Mouse (Mus musculus) midbrain, embryonic 14.5 days (tissue): ENCODE measurements at regions not wholly inside any gene's neighbourhood (a gene's known extent, or its start where the extent isn't known, plus 50 kb on each side); places are given as distances from the start of the nearest gene placed in this dataset.

Source experiments
- ATAC-seq: fragments of 200-750 bp; cut with Nextera tagmentation; 2 replicates; pipeline ENCODE4 v1.8.0; 2017; ENCODE audit warnings: moderate number of reproducible peaks, moderate library complexity; ENCODE audit not compliant: low FRiP score, low TSS enrichment
- DNase-seq: peaks from one replicate; pipeline ENCODE4 v3.0.0-alpha.2; 2015
- H3K27ac ChIP-seq: fragments of 300-500 bp; sonication (generic); replicated peaks from 2 replicates; pipeline ENCODE4 v1.5.1; 2014; ENCODE audit warnings: mild to moderate bottlenecking, low read depth, low read length, moderate library complexity
- H3K27me3 ChIP-seq: fragments of 300-500 bp; sonication (generic); 2 replicates; pipeline ENCODE4 v1.6.1; 2014; ENCODE audit warnings: low read length, control low read depth, mixed read lengths; ENCODE audit not compliant: control insufficient read depth, insufficient read depth
- H3K36me3 ChIP-seq: fragments of 300-500 bp; sonication (generic); 2 replicates; pipeline ENCODE4 v1.6.1; 2014; ENCODE audit warnings: low read length, control low read depth; ENCODE audit not compliant: control insufficient read depth, insufficient read depth
- H3K4me1 ChIP-seq: fragments of 300-500 bp; sonication (generic); 2 replicates; pipeline ENCODE4 v1.6.1; 2014; ENCODE audit warnings: mild to moderate bottlenecking, antibody characterized with exemption, low read length, control low read depth; ENCODE audit not compliant: control insufficient read depth, insufficient read depth
- H3K4me2 ChIP-seq: fragments of 300-500 bp; sonication (generic); 2 replicates; pipeline ENCODE4 v1.6.1; 2014; ENCODE audit warnings: mild to moderate bottlenecking, low read length, moderate library complexity
- H3K4me3 ChIP-seq: fragments of 300-500 bp; sonication (generic); replicated peaks from 2 replicates; pipeline ENCODE4 v1.5.1; 2014; ENCODE audit warnings: low read depth, low read length
- H3K9ac ChIP-seq: fragments of 300-500 bp; sonication (generic); replicated peaks from 2 replicates; pipeline ENCODE4 v1.6.1; 2014; ENCODE audit warnings: mild to moderate bottlenecking, low read length, moderate library complexity
- H3K9me3 ChIP-seq: fragments of 300-500 bp; sonication (generic); 2 replicates; pipeline ENCODE4 v1.6.1; 2016; ENCODE audit warnings: low read length, control low read depth, mixed read lengths; ENCODE audit not compliant: control insufficient read depth
- WGBS: fragments of 180-500 bp; shearing (Covaris S2); extraction: QIAGEN DNeasy Blood & Tissue Kit; methylation state at CpG from one replicate; pipeline ENCODE4 v1.1.7; 2014; 5-methylcytosine and 5-hydroxymethylcytosine counted together

DNA sequence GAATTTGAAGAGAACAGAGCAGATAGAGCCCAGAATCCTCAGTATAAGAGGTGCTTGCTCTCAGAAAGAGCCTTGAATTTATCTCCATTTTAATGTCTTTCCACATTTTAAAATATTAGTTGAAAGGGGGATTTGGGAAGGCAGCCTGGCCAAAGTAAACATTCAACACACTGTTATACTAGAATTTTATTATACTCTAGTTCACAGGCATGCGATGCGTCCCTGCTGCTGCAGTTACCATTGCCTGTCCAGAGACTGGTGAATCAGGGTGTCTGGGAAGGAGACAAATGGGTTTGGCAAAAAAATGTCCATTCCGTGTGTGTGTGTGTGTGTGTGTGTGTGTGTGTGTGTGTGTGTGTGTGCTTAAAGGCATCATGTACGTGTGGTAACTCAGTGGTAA, 675.1 kb upstream of the Sox9 start:
- Histone ChIP-seq H3K9ac (no peak overlapping the region), H3K4me3 (no peak overlapping the region), H3K27me3 (no peaks in the 10 kb centered on the region), H3K4me1 (no peaks in the 10 kb centered on the region), H3K27ac (no peak overlapping the region), H3K36me3 (no peaks in the 10 kb centered on the region), H3K9me3 (no peaks in the 10 kb centered on the region), H3K4me2 (no peak overlapping the region)
- ATAC-seq = no peak
- WGBS = 78% methylated on average over 4 of the region's 4 CpGs
- no peak for DNase-seq

DNA sequence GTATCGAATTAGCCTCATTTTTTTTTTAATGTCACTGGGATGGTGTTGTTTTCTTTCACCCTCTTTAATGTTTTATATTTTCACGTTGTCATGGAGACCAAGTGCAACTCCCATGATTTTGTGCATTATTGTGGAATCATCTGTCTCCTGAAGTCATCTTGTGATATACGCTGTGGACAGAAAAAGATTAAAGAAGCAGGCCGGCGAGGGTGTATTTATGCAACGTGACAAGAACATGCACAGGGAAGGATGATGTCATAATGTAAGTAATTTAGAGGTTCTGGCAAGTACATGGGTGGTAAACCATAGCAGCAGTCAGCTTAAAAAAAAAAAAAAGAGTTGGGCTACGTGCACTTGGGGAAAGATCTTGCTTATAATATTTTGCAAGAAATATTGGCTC, 674.7 kb upstream of the Sox9 start:
- DNase-seq (peak; percentile 16), ATAC-seq (no peak)
- H3K4me2 ChIP-seq = no peak overlapping the region
- no peaks in the 10 kb centered on the region for H3K36me3 ChIP-seq
- H3K27ac ChIP-seq = no peak overlapping the region
- H3K9ac ChIP-seq = no peak overlapping the region
- H3K4me3 ChIP-seq = no peak overlapping the region
- no peaks in the 10 kb centered on the region for H3K27me3 ChIP-seq
- H3K9me3 ChIP-seq = no peaks in the 10 kb centered on the region
- no peaks in the 10 kb centered on the region for H3K4me1 ChIP-seq
- WGBS = 71% methylated on average over 7 of the region's 7 CpGs

GRCm38 (mm10) chr11:112121026-112121425, 661.0 kb upstream of the Sox9 start:
- no peak overlapping the region for H3K27ac ChIP-seq
- no peaks in the 10 kb centered on the region for H3K36me3 ChIP-seq
- no peak for ATAC-seq
- no peaks in the 10 kb centered on the region for H3K4me1 ChIP-seq
- 94% methylated on average over 6 of the region's 6 CpGs for WGBS
- no peak overlapping the region for H3K9ac ChIP-seq
- no peaks in the 10 kb centered on the region for H3K9me3 ChIP-seq
- no peak for DNase-seq
- H3K4me3 ChIP-seq = no peak overlapping the region
- H3K4me2 ChIP-seq = no peak overlapping the region
- no peaks in the 10 kb centered on the region for H3K27me3 ChIP-seq

DNA sequence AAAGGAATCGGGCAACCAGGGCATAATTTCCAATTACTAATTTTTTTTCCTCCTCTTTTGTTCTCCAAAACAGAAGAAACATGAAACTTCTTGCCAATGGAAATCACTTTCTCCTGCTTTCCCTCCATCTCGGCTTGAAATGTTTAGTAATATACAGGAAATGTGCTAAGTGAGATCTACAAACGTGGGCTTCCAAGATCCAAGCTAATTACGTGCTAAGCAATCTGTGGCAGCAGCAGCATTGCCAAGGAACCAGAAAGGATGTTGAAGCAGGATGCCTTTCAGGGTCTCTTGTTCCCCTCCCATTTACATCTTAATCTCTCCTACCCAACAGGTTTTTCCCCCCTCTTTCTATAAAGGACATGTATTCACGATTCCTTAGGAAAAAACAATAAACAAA, 660.2 kb upstream of the Sox9 start:
- no peaks in the 10 kb centered on the region for H3K9me3 ChIP-seq
- WGBS = 72% methylated on average over 5 of the region's 5 CpGs
- H3K36me3 ChIP-seq = no peaks in the 10 kb centered on the region
- H3K4me1 ChIP-seq = no peaks in the 10 kb centered on the region
- ATAC-seq = no peak
- no peak overlapping the region for H3K9ac ChIP-seq
- H3K4me2 ChIP-seq = no peak overlapping the region
- H3K4me3 ChIP-seq = no peak overlapping the region
- no peak for DNase-seq
- no peak overlapping the region for H3K27ac ChIP-seq
- H3K27me3 ChIP-seq = no peaks in the 10 kb centered on the region

GRCm38 (mm10) chr11:112125249-112125933, 656.6 kb upstream of the Sox9 start:
- Histone ChIP-seq H3K4me1 (no peaks in the 10 kb centered on the region), H3K4me2 (no peak overlapping the region)
- 87% methylated on average over 12 of the region's 12 CpGs for WGBS

GRCm38 (mm10) chr11:112130090-112130489, 651.9 kb upstream of the Sox9 start:
- ATAC-seq (no peak), DNase-seq (no peak)
- H3K4me2 ChIP-seq = no peak overlapping the region
- H3K4me1 ChIP-seq = no peaks in the 10 kb centered on the region
- no peaks in the 10 kb centered on the region for H3K9me3 ChIP-seq
- 91% methylated on average over 4 of the region's 4 CpGs for WGBS
- no peaks in the 10 kb centered on the region for H3K36me3 ChIP-seq
- no peak overlapping the region for H3K4me3 ChIP-seq
- no peak overlapping the region for H3K27ac ChIP-seq
- peaks cover 7% of the 10 kb centered on the region; the same call in 1 of the 2 replicates for H3K27me3 ChIP-seq
- no peak overlapping the region for H3K9ac ChIP-seq

More at GRCm38 (mm10) chr11:112125249-112125933, 656.6 kb upstream of the Sox9 start:
- Histone ChIP-seq H3K9me3 (no peaks in the 10 kb centered on the region), H3K4me3 (no peak overlapping the region), H3K27me3 (peaks cover 3% of the 10 kb centered on the region; the same call in 1 of the 2 replicates), H3K27ac (no peak overlapping the region), H3K9ac (no peak overlapping the region), H3K36me3 (no peaks in the 10 kb centered on the region)
- DNase-seq = no peak
- no peak for ATAC-seq

GRCm38 (mm10) chr11:112137401-112138020, 644.5 kb upstream of the Sox9 start:
- H3K9me3 ChIP-seq = no peaks in the 10 kb centered on the region
- no peak for ATAC-seq
- H3K36me3 ChIP-seq = no peaks in the 10 kb centered on the region
- H3K4me2 ChIP-seq = peak overlapping the region; percentile 33
- peaks cover 22% of the 10 kb centered on the region for H3K4me1 ChIP-seq
- H3K27me3 ChIP-seq = peaks cover 21% of the 10 kb centered on the region; the same call in 1 of the 2 replicates
- peak; percentile 61 for DNase-seq
- peak overlapping the region; percentile 17; the same call in 1 of the 2 replicates for H3K27ac ChIP-seq
- 3% methylated on average over 8 of the region's 8 CpGs for WGBS
- no peak overlapping the region for H3K9ac ChIP-seq
- no peak overlapping the region for H3K4me3 ChIP-seq

- no peak for ATAC-seq
- 72% methylated on average over 9 of the region's 9 CpGs for WGBS
- H3K27me3 ChIP-seq = peaks cover 21% of the 10 kb centered on the region; the same call in 1 of the 2 replicates
Observed at GRCm38 (mm10) chr11:112140058-112140457, 642.0 kb upstream of the Sox9 start.

DNA sequence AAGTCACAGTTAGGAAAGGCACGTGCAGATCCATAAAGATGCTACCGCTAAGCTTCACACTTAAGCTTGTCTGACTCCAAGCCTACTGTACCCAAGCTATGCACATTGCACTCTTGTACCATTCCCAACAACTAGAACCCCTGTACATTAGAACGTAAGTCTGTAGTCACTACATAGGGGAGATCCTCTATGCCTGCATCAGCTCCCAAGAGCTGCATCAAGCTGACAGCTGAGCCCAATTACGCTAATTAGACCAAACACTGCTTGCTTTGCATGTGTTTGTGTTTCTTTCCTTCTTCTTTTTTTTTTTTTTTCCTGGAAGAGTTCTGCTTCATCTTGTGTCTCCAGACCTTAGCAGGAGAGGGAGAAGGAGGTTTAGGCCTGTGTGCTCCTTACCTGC, 641.5 kb upstream of the Sox9 start:
- H3K9ac ChIP-seq = no peak overlapping the region
- H3K36me3 ChIP-seq = no peaks in the 10 kb centered on the region
- peaks cover 22% of the 10 kb centered on the region for H3K4me1 ChIP-seq
- peaks cover 21% of the 10 kb centered on the region; the same call in 1 of the 2 replicates for H3K27me3 ChIP-seq
- H3K4me2 ChIP-seq = no peak overlapping the region
- H3K27ac ChIP-seq = no peak overlapping the region
- peak; percentile 30 for DNase-seq
- ATAC-seq = no peak
- no peak overlapping the region for H3K4me3 ChIP-seq
- 71% methylated on average over 4 of the region's 4 CpGs for WGBS
- no peaks in the 10 kb centered on the region for H3K9me3 ChIP-seq

More at GRCm38 (mm10) chr11:112140058-112140457, 642.0 kb upstream of the Sox9 start:
- no peak overlapping the region for H3K4me3 ChIP-seq
- H3K36me3 ChIP-seq = no peaks in the 10 kb centered on the region
- no peak overlapping the region for H3K4me2 ChIP-seq
- H3K4me1 ChIP-seq = peaks cover 22% of the 10 kb centered on the region
- no peak overlapping the region for H3K27ac ChIP-seq
- H3K9ac ChIP-seq = no peak overlapping the region
- peak; percentile 9 for DNase-seq
- no peaks in the 10 kb centered on the region for H3K9me3 ChIP-seq
